Mouse (Mus musculus) embryo, embryonic 10.5 days (tissue): ENCODE measurements at regions not wholly inside any gene's neighbourhood (a gene's known extent, or its start where the extent isn't known, plus 50 kb on each side); places are given as distances from the start of the nearest gene placed in this dataset.

Experiments
- DNase-seq: peaks from one replicate; pipeline ENCODE4 v3.0.0-alpha.2; 2015; ENCODE audit warnings: low spot score

- DNase-seq = peak; percentile 13
Observed at GRCm38 (mm10) chr4:90094196-90094595, 124.4 kb upstream of the Zfp352 start.

DNA sequence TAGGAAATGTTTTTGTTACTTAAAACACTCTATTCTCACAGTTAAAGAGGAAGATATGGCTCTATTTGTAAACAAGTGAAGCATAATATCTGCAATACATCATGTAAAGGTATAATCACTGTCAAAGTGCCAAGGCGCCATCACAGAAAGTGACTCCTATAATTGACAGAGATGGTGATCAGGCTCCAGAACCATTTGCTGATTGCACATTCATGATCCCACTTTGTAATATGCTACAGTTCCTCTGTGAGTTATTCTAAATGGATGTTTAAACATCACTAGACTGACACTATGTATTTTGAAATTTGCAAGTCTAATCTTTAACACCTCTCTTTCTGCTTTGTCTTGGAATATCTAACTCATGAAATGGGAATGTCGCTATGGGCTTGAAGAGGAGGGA lies 109.8 kb upstream of the Zfp352 start:
- no peak for DNase-seq

- no peak for DNase-seq
Observed at GRCm38 (mm10) chr4:90125873-90126272, 92.7 kb upstream of the Zfp352 start.

- no peak for DNase-seq
Observed at GRCm38 (mm10) chr4:90144101-90144500, 74.5 kb upstream of the Zfp352 start.
